Mouse (Mus musculus) T-cell, adult 2 months (primary cell): ENCODE results near the gene Ptgdr.
"Not testable (repeated sequence)": the region's sequence is repeated elsewhere in the genome, so short reads cannot be mapped to it uniquely, and the experiment has no call there.

ENCODE experiments used
- DNase-seq: peaks from one replicate; pipeline ENCODE4 v3.0.0; 2022; ENCODE audit warnings: low spot score

The Ptgdr gene

GRCm38 (mm10) chr14:44858868-44859613 is at the start of gene Ptgdr:
Gene Ptgdr (minus strand): TSS chr14:44859375.
- no peak for DNase-seq

- DNase-seq, result no peak
Measured at GRCm38 (mm10) chr14:44907774-44908173, 48.6 kb upstream of the Ptgdr start.

- no peak for DNase-seq
Measured at GRCm38 (mm10) chr14:44904199-44904598, 45.0 kb upstream of the Ptgdr start.

GRCm38 (mm10) chr14:44901735-44902134 is 42.6 kb upstream of the Ptgdr start:
- DNase-seq, result not testable (repeated sequence)

GRCm38 (mm10) chr14:44891387-44892132 is 32.4 kb upstream of the Ptgdr start:
- DNase-seq, result no peak

GRCm38 (mm10) chr14:44869686-44870085 is 10.5 kb upstream of the Ptgdr start:
- no peak for DNase-seq

GRCm38 (mm10) chr14:44865661-44866060 is 6.5 kb upstream of the Ptgdr start:
- DNase-seq, result no peak

GRCm38 (mm10) chr14:44863086-44863485 is 3.9 kb upstream of the Ptgdr start:
- no peak for DNase-seq

GRCm38 (mm10) chr14:44861161-44861560 is 2.0 kb upstream of the Ptgdr start:
- no peak for DNase-seq

- DNase-seq, result no peak
Measured at GRCm38 (mm10) chr14:44858372-44858771, 803 bp downstream of the Ptgdr start.

- DNase-seq, result not testable (repeated sequence)
Measured at GRCm38 (mm10) chr14:44850637-44851036, 8.5 kb downstream of the Ptgdr start.

- no peak for DNase-seq
Measured at GRCm38 (mm10) chr14:44847740-44848139, 11.4 kb downstream of the Ptgdr start.

GRCm38 (mm10) chr14:44846558-44847263 is 12.5 kb downstream of the Ptgdr start:
- DNase-seq, result no peak

- no peak for DNase-seq
Measured at GRCm38 (mm10) chr14:44843768-44844755, 15.1 kb downstream of the Ptgdr start.

GRCm38 (mm10) chr14:44838685-44839084 is 20.5 kb downstream of the Ptgdr start:
- no peak for DNase-seq

GRCm38 (mm10) chr14:44835132-44835531 is 24.0 kb downstream of the Ptgdr start:
- no peak for DNase-seq

GRCm38 (mm10) chr14:44834134-44834533 is 25.0 kb downstream of the Ptgdr start:
- not testable (repeated sequence) for DNase-seq

GRCm38 (mm10) chr14:44833096-44833495 is 26.1 kb downstream of the Ptgdr start:
- DNase-seq, result not testable (repeated sequence)

- no peak for DNase-seq
Measured at GRCm38 (mm10) chr14:44827736-44828135, 31.4 kb downstream of the Ptgdr start.

GRCm38 (mm10) chr14:44821177-44822057 is 37.8 kb downstream of the Ptgdr start:
- no peak for DNase-seq
